Mouse (Mus musculus) E14TG2a.4 (cell line): ENCODE data around the gene Brinp2.

Source experiments
- H3K27me3 ChIP-seq: 2 replicates; pipeline ENCODE4 v1.6.1; 2014; ENCODE audit warnings: low read length, control low read depth; ENCODE audit not compliant: insufficient read depth
- H3K36me3 ChIP-seq: 2 replicates; pipeline ENCODE4 v1.6.1; 2014; ENCODE audit warnings: low read length, control low read depth; ENCODE audit not compliant: insufficient read depth
- H3K4me1 ChIP-seq: replicated peaks from 2 replicates; pipeline ENCODE4 v1.6.1; 2014; ENCODE audit warnings: low read depth, low read length, control low read depth
- H3K4me3 ChIP-seq: replicated peaks from 2 replicates; pipeline ENCODE4 v1.5.1; 2014; ENCODE audit warnings: mild to moderate bottlenecking, low read length
- H3K9me3 ChIP-seq: 2 replicates; pipeline ENCODE4 v1.6.1; 2014; ENCODE audit warnings: low read length, control low read depth
- CTCF ChIP-seq: conservative IDR thresholded peaks from 2 replicates; pipeline ENCODE4 v1.5.1; 2014; ENCODE audit warnings: low read length
- NANOG ChIP-seq: IDR thresholded peaks from 2 replicates; pipeline ENCODE4 v1.6.1; 2014; ENCODE audit warnings: borderline replicate concordance, low read length, mixed read lengths
- POU5F1 ChIP-seq: IDR thresholded peaks from 2 replicates; pipeline ENCODE4 v1.6.1; 2014; ENCODE audit warnings: low read length, borderline replicate concordance

Brinp2 gene

DNA sequence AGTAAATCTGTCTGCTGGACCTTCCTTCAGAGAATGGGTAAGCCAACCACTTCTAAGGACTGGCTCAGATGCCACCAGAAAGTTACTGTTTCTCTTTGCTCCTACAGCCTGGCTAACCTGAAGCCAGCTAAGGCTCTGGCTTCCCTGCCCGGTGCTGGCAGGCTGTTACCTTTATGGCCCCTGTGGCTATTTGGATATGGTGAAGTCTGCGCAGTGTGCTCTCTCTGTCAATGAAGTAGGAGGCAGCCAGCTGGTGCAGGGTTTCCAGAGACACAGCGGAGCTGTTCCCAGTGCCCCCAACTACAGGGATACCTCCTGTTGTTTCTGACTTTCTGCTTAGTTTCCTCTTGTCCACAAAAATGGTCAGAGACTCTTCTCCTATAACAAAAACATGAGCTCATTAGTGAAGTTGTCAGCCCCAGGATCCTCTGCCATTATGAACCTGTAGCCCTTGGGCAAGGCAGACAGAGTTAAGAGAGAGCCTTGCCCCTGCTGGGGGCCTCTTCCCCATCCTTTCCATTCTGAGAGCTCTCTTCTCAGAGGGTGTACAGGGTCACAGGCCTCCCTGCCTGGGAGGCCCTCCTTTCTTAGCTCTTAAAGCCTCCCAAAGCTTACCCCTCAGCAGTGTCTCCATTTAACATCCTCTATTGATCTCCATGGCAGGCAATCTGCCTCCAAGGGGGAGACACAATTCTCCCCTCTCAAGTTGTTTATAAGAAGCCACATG is 89.7 kb downstream of the Brinp2 start:
- Histone ChIP-seq H3K9me3 (no peaks in the 10 kb centered on the region), H3K36me3 (no peaks in the 10 kb centered on the region), H3K4me3 (no peak overlapping the region), H3K27me3 (no peaks in the 10 kb centered on the region; the same call in 1 of the 2 replicates), H3K4me1 (no peaks in the 10 kb centered on the region)
- TF ChIP-seq NANOG, result no peak
- no peak for TF ChIP-seq POU5F1
- no peak for TF ChIP-seq CTCF

DNA sequence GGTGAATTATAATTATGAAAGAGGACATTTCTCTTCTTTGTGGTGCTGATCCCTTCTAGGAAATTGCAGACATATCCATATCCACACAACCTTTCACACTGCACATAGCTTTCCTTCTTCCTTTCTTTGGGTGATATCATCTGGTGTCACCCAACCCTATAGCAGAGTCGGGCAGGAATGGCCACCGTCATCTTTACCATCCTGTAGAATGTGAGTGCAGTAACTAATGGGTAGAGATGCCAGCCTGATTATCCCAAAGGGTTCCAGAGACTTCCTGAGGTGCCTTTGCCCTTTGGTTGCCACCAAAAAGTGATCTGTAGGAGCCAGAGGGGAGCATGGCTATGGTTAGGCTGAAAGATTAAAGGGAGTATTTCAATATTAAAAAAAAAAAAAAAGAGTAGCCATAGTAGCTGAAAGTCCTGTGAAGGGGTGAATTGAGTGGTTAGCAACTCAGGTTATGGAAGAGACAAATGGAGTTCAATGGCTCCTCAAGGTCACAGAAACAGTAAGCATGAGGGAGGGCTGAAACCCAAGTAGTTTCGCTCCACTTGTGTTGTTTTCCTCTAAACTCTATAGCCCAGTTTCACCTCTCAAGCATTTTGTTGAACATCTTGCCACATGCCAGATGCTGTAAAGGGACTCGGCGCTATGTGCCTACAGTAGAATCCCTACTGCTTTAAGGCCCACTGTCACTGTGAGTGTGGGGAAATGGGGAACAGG is 96.5 kb downstream of the Brinp2 start:
- Histone ChIP-seq H3K4me1 (no peaks in the 10 kb centered on the region), H3K4me3 (no peak overlapping the region), H3K36me3 (no peaks in the 10 kb centered on the region), H3K27me3 (no peaks in the 10 kb centered on the region; the same call in 1 of the 2 replicates), H3K9me3 (peaks cover 9% of the 10 kb centered on the region; the same call in 1 of the 2 replicates)
- TF ChIP-seq CTCF, result no peak
- TF ChIP-seq POU5F1, result no peak
- no peak for TF ChIP-seq NANOG

- Histone ChIP-seq H3K4me3 (no peak overlapping the region), H3K27me3 (no peaks in the 10 kb centered on the region; the same call in 1 of the 2 replicates), H3K36me3 (no peaks in the 10 kb centered on the region), H3K4me1 (no peaks in the 10 kb centered on the region), H3K9me3 (peaks cover 9% of the 10 kb centered on the region; the same call in 1 of the 2 replicates)
- TF ChIP-seq NANOG (no peak), CTCF (no peak), POU5F1 (no peak)
These were observed 97.3 kb downstream of the Brinp2 start for GRCm38 (mm10) chr1:158258685-158259292.

- no peaks in the 10 kb centered on the region for H3K27me3 ChIP-seq
- no peak for TF ChIP-seq NANOG
- TF ChIP-seq POU5F1, result no peak
- TF ChIP-seq CTCF, result no peak
These were observed 100.0 kb downstream of the Brinp2 start for GRCm38 (mm10) chr1:158255912-158256680.

DNA sequence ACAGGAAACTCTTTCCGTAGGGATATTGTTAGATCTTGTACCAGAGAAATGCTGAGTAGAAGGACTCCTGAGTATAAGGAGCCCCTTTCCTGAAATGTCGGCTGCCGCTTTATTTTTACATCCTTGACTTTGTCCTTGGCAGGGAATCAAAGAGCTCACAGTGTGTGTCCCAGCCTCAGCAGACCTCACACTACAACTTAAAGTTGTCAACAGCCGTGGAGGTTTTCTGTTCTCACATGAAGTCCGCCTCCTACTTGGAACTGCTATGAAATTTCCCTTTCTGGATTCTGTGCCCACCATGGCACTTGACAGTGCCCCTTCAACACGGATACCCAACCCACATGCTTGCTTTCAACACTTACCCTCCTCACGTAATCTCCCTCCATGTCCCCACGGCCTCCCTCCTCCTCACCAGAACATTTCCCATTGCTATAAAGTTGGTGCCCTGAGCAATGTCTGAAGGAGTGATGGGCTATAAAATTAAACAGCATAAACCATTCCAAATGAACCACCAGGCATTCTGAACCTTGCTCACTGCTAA is 103.4 kb downstream of the Brinp2 start:
- no peaks in the 10 kb centered on the region for H3K36me3 ChIP-seq
- TF ChIP-seq CTCF (no peak), NANOG (no peak), POU5F1 (no peak)

More at GRCm38 (mm10) chr1:158255912-158256680, 100.0 kb downstream of the Brinp2 start:
- no peaks in the 10 kb centered on the region for H3K36me3 ChIP-seq
- peaks cover 9% of the 10 kb centered on the region; the same call in 1 of the 2 replicates for H3K9me3 ChIP-seq
- H3K4me1 ChIP-seq, result no peaks in the 10 kb centered on the region
- no peak overlapping the region for H3K4me3 ChIP-seq

GRCm38 (mm10) chr1:158248266-158248665 is 107.9 kb downstream of the Brinp2 start:
- no peaks in the 10 kb centered on the region for H3K27me3 ChIP-seq
- no peaks in the 10 kb centered on the region for H3K4me1 ChIP-seq
- TF ChIP-seq POU5F1 (no peak), CTCF (no peak), NANOG (no peak)
- no peaks in the 10 kb centered on the region for H3K36me3 ChIP-seq
- H3K4me3 ChIP-seq, result no peak overlapping the region
- H3K9me3 ChIP-seq, result no peaks in the 10 kb centered on the region

More for the DNA sequence above, 103.4 kb downstream of the Brinp2 start:
- H3K4me1 ChIP-seq, result no peaks in the 10 kb centered on the region
- H3K4me3 ChIP-seq, result no peak overlapping the region
- H3K9me3 ChIP-seq, result no peaks in the 10 kb centered on the region
- no peaks in the 10 kb centered on the region for H3K27me3 ChIP-seq

DNA sequence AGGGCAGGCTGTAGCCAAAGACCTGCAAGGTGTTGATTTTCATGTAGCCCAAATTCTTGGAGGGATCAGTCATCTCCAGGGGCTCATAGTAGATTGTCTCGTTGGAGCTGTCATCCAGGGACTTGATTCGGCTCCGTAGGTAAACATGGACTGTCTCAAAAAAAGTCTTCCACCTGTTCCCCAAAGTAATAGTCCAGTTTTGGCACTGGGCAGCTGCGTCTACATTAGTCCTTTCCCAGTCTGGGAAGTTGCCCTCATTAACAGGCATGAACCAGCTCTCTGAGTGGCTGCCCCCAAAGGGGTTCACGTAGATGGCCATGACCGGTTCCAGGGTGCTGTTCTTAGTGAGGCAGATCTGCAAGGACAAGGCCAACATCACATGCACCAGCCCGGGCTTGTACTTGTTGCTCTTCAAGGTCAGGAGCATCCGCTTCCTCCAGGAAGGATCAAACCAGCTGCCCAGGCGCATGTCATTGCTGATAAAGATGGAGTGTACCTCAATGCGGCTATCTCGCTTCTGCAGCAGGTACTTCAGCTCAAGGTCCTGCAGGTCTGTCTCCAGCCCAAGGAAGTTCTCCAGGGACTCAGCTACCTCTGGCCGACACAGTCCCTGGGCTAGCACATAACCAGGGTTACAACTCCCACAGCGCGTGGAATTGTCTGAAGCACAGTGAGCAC is 109.5 kb downstream of the Brinp2 start:
- Histone ChIP-seq H3K4me1 (no peaks in the 10 kb centered on the region), H3K36me3 (no peaks in the 10 kb centered on the region), H3K9me3 (no peaks in the 10 kb centered on the region), H3K4me3 (no peak overlapping the region), H3K27me3 (no peaks in the 10 kb centered on the region)
- TF ChIP-seq CTCF (no peak), POU5F1 (no peak), NANOG (no peak)
